Mouse (Mus musculus): ENCODE data around the gene Ppara.
A peak's percentile ranks its signal among the peaks of the same experiment; 100 is the strongest.

Ppara gene

DNA sequence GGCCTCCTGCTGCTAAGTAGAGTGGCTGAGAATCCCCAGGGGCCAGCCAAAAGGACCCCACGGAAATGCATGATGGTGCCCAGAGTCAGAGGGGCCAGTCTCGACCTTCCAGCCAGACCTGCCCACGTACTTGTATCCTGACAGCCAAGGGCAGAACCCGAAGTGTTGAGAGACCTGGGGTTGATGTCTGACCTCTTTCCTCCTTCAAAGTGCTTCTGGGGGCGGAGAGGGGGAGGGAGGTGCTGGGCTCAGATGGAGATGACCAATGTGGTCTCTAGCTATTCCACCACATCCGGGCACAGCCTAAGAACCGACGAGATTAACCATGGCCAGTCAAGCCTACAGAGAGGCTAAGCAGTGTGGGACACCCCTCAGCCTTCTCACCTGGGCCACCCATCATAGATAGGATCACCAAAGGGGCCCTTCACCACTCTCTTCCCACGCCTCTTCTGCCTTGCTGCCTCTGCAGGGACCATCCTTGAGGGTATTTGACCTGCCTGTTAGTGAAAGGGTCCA lies 29.7 kb upstream of the Ppara start:
- no peak for DNase-seq (ENCODE audit: low read depth)

DNA sequence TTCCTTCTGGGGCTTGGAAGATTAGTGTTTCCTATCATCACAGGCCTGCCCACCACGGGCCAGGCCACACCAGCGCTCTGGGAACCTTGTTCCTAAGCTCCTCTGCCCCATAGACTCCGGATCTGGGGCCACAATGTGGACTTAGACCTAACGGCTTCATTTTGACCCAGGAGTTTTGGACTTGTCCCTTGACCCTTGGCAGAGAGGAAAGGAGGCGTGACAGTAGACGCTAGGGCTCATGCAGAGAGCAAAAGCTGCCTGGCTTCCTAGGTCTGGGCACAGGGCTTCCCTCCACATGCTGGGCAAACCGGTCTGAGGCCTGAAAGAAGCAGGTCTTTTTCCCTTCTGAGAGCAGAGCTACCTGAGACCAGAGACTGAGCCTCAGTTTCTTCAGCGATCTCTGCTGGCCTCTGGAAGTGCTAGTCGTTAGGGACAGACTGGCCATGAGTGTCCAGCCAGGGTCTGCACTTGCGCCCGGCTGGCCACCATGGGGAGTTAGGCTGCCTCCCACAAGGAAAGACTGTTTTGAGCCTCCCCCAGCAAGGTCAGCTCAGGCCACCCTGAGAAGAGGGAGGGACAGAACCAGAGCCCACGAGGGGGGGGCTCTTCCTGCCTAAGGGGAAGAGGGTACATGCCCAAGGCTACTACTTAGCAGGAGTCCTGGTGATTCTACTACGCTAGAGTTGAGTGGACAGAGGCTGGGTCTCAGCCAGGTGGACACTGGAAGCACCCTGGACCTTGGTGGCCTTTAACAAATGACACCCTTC lies 29.0 kb upstream of the Ppara start:
- DNase-seq (ENCODE audit: low read depth) = no peak

GRCm38 (mm10) chr15:85706527-85706926 lies 28.3 kb upstream of the Ppara start:
- DNase-seq (ENCODE audit: low read depth) = no peak

GRCm38 (mm10) chr15:85707017-85707416 lies 27.8 kb upstream of the Ppara start:
- no peak for DNase-seq (ENCODE audit: low read depth)

DNA sequence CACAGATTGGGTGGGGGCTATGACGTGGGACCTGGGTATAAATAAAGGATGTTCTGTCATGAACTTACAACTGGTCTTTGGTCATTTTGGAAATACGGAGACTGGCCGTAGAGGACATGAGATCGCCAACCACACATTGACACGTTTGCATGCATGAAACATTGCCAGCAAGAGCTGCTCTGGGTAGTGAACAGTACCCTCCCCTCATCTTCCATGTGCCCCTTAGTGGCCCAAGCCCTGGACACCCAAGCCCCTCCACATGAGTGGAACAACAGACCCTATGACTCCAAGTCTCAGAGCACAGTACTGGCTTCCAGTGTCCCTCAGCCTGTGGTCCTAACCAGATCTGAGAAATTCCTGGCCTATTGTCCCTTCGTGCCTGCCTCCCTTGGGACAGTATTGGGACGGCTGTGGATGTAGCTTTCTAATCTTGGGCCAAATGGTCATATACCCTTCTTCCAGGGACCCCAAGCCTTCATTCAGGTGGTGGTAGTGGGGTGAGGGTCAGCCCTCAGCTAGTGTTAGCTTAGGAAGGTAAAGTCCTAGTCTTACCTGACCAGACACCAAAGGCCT lies 27.2 kb upstream of the Ppara start:
- no peak for DNase-seq (ENCODE audit: low read depth)

DNA sequence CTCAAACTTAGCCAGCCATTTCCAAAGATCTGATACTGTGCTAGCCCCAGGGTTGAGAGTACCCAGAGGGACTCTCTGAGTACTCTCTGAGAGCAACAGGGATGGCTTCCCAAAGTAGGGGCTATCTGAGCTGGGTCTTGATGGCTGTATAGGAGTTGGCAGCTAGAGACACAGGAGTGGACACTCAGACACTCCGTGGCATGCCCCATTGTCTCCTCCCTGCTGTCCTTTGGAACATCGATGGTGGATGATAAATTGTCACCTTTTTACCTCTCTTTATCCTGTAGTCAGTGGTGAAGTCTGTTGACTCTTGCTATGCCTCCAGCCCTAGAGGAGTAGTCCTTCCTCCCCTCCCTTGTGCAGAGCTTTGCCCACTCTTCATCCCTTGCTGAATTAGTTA lies 26.6 kb upstream of the Ppara start:
- DNase-seq (ENCODE audit: low read depth) = peak; percentile 18

DNA sequence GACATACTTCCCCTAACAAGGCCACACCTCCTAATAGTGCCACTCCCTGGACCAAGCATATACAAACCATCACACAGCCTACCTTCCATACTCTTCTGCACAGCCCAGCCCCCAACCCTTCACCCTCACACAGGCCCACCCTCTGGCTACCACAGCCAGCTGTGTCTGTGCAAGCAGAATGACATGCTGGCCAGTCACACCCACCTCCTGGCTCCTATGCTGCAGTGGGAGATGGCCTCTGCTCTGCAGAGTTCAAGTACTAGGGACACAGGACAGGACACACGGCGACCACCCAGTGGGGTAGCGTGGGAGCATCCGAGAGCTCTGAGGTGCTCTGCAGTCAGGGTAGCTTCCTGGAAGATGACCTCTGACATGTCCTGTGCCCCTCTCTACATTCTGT lies 25.9 kb upstream of the Ppara start:
- peak; percentile 47 for DNase-seq (ENCODE audit: low read depth)

DNA sequence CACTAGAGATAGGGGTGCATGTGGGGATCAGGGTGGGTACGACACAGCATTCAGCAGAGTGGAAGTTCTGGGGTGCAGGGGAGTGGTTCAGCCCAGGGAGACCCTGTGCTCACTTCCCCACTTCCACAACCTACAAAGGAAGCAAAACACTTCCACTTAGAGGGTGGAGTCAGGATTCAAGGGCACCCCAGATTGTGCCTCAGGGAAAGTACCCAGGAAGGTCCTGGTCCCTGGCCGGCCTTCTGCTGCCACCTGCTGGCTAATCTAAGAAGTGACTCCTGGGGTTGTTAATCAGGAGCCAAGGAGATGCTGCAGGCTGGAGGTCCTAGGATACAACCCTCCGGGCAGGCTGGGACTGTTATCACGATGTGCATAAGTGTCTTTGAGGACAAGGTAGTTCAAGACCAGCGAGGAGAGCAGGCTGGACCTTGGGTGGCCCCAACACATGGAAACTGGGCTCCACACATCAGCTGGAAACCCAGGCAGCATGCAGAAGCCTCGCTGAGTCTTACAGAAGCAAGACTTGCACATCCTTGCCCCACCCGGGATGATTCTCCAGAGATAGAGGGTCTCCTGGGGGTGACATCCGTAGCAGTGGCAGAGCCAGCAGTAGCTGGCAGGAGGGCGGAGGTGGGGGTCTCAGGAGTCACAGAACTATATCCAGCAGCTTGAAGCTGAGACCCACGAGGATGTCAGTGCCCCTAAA lies 25.4 kb upstream of the Ppara start:
- DNase-seq (ENCODE audit: low read depth) = peak; percentile 74

- DNase-seq (ENCODE audit: low read depth) = peak; percentile 64
These were observed 24.6 kb upstream of the Ppara start for GRCm38 (mm10) chr15:85710179-85710578.

- no peak for DNase-seq (ENCODE audit: low read depth)
These were observed 23.9 kb upstream of the Ppara start for GRCm38 (mm10) chr15:85710641-85711580.

DNA sequence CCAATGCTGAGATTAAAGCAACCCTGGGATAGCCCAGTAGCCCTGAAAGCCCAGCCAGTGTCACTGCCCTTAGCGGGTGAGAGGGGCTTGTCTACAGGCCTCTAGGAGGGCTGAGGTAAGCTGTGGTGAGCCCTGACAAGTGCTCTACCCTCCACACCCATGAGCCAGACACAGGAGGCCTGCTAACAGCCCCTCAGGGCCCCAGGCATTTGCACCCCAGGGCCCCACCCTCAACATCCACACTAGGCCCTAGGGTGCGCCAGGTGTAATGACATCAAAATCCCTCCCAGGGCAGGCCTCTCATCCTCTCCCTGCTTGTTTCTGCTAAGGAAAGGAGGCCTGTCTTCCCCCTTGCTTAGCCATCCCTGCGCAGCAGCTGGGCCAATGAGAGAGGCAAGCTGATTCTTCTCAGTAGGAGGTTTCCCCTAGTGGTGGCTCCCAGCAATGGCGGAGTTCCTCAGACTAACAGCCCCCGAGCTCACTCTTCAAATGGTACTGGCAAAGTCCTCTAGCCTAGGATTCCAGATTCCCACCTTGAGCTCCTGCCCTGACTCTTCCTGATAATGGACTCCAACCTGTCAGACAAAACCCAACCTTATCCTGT lies 22.1 kb upstream of the Ppara start:
- DNase-seq (ENCODE audit: low read depth) = peak; percentile 53

GRCm38 (mm10) chr15:85713417-85713816 lies 21.4 kb upstream of the Ppara start:
- DNase-seq (ENCODE audit: low read depth) = no peak

DNA sequence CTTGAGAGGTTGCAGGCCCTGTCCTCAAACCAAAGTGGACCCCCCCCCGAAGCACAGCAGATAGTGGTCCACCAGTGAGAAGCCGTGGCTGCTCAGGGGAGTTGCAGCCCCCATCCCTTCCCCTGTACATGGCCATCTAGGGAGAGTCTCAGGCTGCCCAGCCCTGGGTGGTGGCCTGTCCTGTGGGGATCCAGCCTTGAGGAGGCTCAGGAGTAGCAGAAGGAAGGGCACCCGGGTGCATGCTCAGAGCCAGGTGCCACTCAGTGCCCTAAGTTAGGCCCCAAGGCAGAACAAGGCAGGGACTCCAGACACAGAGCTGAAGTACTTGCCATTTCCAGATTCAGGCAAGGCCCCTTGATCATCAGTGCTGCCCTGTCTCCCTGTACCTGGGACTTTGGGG lies 19.7 kb upstream of the Ppara start:
- no peak for DNase-seq (ENCODE audit: low read depth)

DNA sequence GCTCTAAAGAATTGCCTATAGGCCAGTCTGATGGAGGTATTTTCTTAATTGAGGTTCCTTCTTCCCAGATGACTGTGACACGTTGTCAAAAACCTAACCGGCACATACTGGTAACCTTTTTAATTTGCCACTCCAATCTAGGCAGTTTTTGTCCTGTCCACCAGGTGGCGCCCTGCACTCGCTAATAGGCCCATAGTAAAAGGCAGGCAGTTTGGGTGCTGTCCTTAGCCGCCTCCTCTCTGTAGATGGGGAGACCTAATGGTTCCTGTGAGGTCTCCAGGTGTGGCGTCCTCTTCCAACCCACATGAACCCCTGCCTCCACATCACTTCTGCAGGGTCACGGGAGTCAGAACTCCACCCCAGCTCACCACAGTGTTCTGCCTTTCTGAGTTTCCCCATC lies 18.7 kb upstream of the Ppara start:
- DNase-seq (ENCODE audit: low read depth) = peak; percentile 73

- DNase-seq (ENCODE audit: low read depth) = no peak
These were observed 18.2 kb upstream of the Ppara start for GRCm38 (mm10) chr15:85716591-85716990.

DNA sequence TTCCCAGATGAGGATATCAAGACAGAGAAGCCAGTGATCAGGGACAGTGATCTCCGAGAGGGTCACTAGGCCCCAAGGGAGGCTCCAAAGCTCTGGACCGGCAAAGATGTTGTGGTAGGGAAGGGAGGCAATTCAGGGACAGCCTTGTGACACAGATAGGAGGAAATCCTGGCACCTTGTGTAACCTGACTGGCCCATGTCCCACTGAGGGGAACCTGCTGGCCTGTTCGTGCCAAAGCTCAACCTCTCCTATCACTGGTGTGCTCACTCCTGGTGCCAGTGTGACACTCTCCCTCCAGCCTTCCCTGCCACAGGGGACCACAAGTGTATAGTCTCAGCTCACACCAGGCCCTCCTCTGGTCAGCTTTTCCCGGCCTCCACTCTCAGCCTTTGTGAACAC lies 17.8 kb upstream of the Ppara start:
- no peak for DNase-seq (ENCODE audit: low read depth)

- DNase-seq (ENCODE audit: low read depth) = no peak
These were observed 17.0 kb upstream of the Ppara start for GRCm38 (mm10) chr15:85717800-85718199.

GRCm38 (mm10) chr15:85719017-85719416 lies 15.8 kb upstream of the Ppara start:
- DNase-seq (ENCODE audit: low read depth) = no peak

DNA sequence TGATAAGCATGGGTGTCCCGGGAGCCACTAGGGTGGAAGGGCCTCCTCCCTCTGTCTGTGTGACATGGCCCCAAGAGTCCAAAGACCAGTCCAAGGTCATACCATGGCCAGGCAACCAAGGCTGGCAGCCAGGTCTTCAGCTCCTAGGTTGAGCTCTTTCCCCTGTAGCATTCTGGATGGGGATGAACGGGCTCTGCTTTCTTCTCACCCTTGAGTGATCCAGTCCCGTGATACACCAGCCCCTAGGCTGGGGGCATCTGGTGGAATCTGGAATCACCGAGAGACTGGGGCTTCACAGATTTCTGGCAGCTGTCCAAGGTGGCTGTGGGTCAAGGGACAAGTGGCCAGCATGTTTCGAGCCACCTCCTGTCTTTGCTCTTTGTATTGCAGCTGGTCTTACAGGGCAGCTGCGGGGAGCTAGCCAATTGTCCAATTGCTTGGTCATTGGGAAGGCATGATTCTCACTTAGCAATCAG lies 14.4 kb upstream of the Ppara start:
- DNase-seq (ENCODE audit: low read depth) = no peak

GRCm38 (mm10) chr15:85724271-85725165 lies 10.3 kb upstream of the Ppara start:
- no peak for DNase-seq (ENCODE audit: low read depth)

Data from 416B (cell line).